Mouse (Mus musculus) C2C12 (cell line): ENCODE results near the gene Tyms.

Experiments used
- CTCF ChIP-seq: IDR thresholded peaks from one replicate; pipeline ENCODE4 v1.5.1; 2011; ENCODE audit not compliant: control insufficient read depth, insufficient read depth, insufficient read length
- MYOG ChIP-seq: IDR thresholded peaks from one replicate; pipeline ENCODE4 v1.6.1; 2011; ENCODE audit not compliant: control insufficient read depth, insufficient read length; ENCODE audit errors: extremely low read depth

GRCm38 (mm10) chr5:30072377-30072776 is 1.0 kb downstream of the Tyms start:
- no peak for TF ChIP-seq CTCF
- no peak for TF ChIP-seq MYOG
